Mouse (Mus musculus) limb, embryonic 11.5 days (tissue): ENCODE results near the gene Col6a6. TPM values are rescaled to one million over a fixed set of nuclear protein-coding genes. Genes with fewer than 3 reads are reported as not detected.

Experiments
- ATAC-seq: fragments of 200-750 bp; cut with Nextera tagmentation; 2 replicates; pipeline ENCODE4 v1.8.0; 2017; ENCODE audit warnings: low read depth; ENCODE audit not compliant: insufficient number of reproducible peaks, low FRiP score, low TSS enrichment
- DNase-seq: peaks from one replicate; pipeline ENCODE4 v3.0.0-alpha.2; 2015; ENCODE audit warnings: low spot score
- H3K27ac ChIP-seq: fragments of 300-500 bp; sonication (generic); replicated peaks from 2 replicates; pipeline ENCODE4 v1.5.1; 2014; ENCODE audit warnings: low read depth, mild to moderate bottlenecking, low read length
- H3K27me3 ChIP-seq: fragments of 300-500 bp; sonication (generic); 2 replicates; pipeline ENCODE4 v1.6.1; 2014; ENCODE audit warnings: mild to moderate bottlenecking, low read length, mixed read lengths; ENCODE audit not compliant: control insufficient read depth, insufficient read depth
- H3K36me3 ChIP-seq: fragments of 300-500 bp; sonication (generic); 2 replicates; pipeline ENCODE4 v1.6.1; 2014; ENCODE audit warnings: mild to moderate bottlenecking, low read length, moderate library complexity, mixed read lengths; ENCODE audit not compliant: control insufficient read depth, insufficient read depth
- H3K4me1 ChIP-seq: fragments of 300-500 bp; sonication (generic); 2 replicates; pipeline ENCODE4 v1.6.1; 2014; ENCODE audit warnings: low read length, mixed read lengths; ENCODE audit not compliant: control insufficient read depth, insufficient read depth
- H3K4me2 ChIP-seq: fragments of 300-500 bp; sonication (generic); 2 replicates; pipeline ENCODE4 v1.6.1; 2014; ENCODE audit warnings: low read depth, mild to moderate bottlenecking, moderate library complexity; ENCODE audit not compliant: severe bottlenecking
- H3K4me3 ChIP-seq: fragments of 300-500 bp; sonication (generic); 2 replicates; pipeline ENCODE4 v1.5.1; 2014; ENCODE audit warnings: low read depth, low read length
- H3K9ac ChIP-seq: fragments of 300-500 bp; sonication (generic); 2 replicates; pipeline ENCODE4 v1.6.1; 2014; ENCODE audit warnings: mild to moderate bottlenecking, low read length
- H3K9me3 ChIP-seq: fragments of 300-500 bp; sonication (generic); 2 replicates; pipeline ENCODE4 v1.6.1; 2016; ENCODE audit warnings: low read length; ENCODE audit not compliant: control insufficient read depth
- WGBS: fragments of 180-500 bp; shearing (Covaris S2); extraction: QIAGEN DNeasy Blood & Tissue Kit; methylation state at CpG from one replicate; pipeline ENCODE4 v1.1.7; 2014; 5-methylcytosine and 5-hydroxymethylcytosine counted together
- polyA plus RNA-seq: library from polyadenylated mRNA; unstranded; fragments of >200 nt; fragmentation: Nextera tagmentation; extraction: Ambion mirVana; gene quantifications from 2 replicates; pipeline ENCODE4 v1.2.1, GENCODE M21; 2014

The Col6a6 gene
- polyA plus RNA-seq, 1 experiment from 2014 or later: 0.23 TPM

GRCm38 (mm10) chr9:105719851-105720395 lies 108.0 kb downstream of the Col6a6 start:
- Histone ChIP-seq H3K4me3 (no peak overlapping the region), H3K9ac (no peak overlapping the region), H3K27ac (no peak overlapping the region), H3K4me2 (no peak overlapping the region), H3K9me3 (no peaks in the 10 kb centered on the region), H3K27me3 (no peaks in the 10 kb centered on the region), H3K4me1 (no peaks in the 10 kb centered on the region), H3K36me3 (no peaks in the 10 kb centered on the region)
- ATAC-seq: no peak
- DNase-seq: no peak
- 60% methylated on average over 5 of the region's 5 CpGs for WGBS

DNA sequence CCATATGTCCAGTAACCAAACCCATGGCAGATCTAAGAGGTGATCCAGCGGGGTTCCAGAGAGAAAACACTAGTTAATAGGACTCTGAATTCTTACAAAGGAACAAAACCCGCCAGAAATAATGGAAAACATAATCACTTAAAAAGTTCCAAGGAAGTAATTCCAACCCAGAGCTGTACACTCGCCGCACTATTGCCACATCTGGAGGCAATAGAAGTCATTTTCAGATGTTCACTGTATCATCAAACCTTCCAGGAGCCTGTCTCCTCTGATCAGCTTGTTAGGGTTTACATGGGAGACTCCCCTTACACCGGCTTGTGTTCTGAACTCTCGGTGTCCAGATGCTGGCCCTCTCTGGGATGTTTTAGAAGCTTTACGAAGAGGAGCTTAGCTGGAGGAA lies 108.6 kb downstream of the Col6a6 start:
- 25% methylated on average over 7 of the region's 7 CpGs for whole genome bisulfite sequencing
- DNase-seq (peak; percentile 25), ATAC-seq (no peak)
- H3K4me3 ChIP-seq: no peak overlapping the region
- H3K4me1 ChIP-seq: no peaks in the 10 kb centered on the region
- no peaks in the 10 kb centered on the region for H3K27me3 ChIP-seq
- no peaks in the 10 kb centered on the region for H3K36me3 ChIP-seq
- no peak overlapping the region for H3K4me2 ChIP-seq
- no peaks in the 10 kb centered on the region for H3K9me3 ChIP-seq
- no peak overlapping the region for H3K27ac ChIP-seq
- no peak overlapping the region for H3K9ac ChIP-seq

DNA sequence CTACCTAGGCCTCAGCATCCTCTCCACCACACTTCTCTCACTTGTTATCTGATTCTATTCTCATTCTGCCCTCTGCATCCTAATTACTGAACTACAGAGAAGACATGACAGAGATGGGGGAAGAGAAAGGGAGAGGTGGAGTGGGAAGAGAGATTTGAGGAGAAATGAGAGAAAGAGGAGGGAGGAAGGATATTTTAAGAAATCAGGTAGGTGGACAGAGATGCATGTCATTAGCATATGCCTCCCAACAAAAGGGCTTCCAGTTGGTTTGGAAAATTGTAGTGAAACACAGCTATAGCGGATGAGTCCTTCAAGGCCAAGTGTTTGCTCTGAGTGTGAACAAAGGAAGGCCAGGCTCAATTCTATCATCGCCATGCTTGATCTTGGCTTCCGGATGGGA lies 115.9 kb downstream of the Col6a6 start:
- no peaks in the 10 kb centered on the region for H3K27me3 ChIP-seq
- no peak overlapping the region for H3K4me3 ChIP-seq
- DNase-seq (no peak), ATAC-seq (no peak)
- 96% methylated on average over 3 of the region's 3 CpGs for WGBS
- H3K9me3 ChIP-seq: no peaks in the 10 kb centered on the region
- H3K4me2 ChIP-seq: no peak overlapping the region
- no peaks in the 10 kb centered on the region for H3K36me3 ChIP-seq
- no peak overlapping the region for H3K27ac ChIP-seq
- no peak overlapping the region for H3K9ac ChIP-seq
- no peaks in the 10 kb centered on the region for H3K4me1 ChIP-seq

GRCm38 (mm10) chr9:105705011-105705410 lies 122.9 kb downstream of the Col6a6 start:
- Histone ChIP-seq H3K36me3 (no peaks in the 10 kb centered on the region), H3K4me2 (no peak overlapping the region), H3K27me3 (no peaks in the 10 kb centered on the region), H3K4me3 (no peak overlapping the region), H3K27ac (no peak overlapping the region), H3K9me3 (no peaks in the 10 kb centered on the region), H3K9ac (no peak overlapping the region), H3K4me1 (no peaks in the 10 kb centered on the region)
- 96% methylated on average over 1 of the region's 1 CpGs for WGBS
- DNase-seq (no peak), ATAC-seq (no peak)

DNA sequence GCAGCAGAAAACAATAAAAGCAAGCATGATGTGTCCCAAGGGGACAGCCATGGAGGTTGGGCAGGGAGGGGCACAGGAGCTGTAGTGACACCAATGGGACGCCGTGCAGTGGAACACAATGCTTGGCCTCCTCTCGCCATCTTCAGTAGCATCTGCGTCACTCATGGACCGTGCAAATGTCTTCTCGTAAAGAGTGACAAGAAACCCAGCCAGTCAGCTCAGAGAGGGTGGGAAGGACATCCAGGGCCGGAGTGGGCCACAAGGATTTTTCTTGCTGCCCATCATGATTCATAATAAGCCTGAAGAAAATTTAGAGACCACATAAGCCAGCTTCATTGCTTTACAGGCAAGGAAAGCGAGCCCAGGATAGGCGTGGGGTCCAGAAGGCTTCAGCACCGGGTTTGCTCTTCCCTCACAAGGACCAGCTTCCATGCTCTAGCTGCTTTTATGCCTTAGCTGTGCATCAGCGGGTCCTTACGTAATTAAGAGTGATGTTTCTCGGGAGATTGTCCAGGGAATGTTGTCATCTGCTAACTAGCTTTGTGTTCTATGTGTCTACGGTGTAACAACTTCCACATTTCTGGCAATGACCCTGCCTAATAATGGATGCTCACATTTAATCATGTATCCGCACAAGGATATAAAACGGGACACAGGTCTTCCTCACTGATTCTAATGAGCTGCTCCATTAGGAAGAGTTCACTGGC lies 123.6 kb downstream of the Col6a6 start:
- no peak overlapping the region for H3K4me2 ChIP-seq
- no peak for DNase-seq
- H3K4me3 ChIP-seq: no peak overlapping the region

DNA sequence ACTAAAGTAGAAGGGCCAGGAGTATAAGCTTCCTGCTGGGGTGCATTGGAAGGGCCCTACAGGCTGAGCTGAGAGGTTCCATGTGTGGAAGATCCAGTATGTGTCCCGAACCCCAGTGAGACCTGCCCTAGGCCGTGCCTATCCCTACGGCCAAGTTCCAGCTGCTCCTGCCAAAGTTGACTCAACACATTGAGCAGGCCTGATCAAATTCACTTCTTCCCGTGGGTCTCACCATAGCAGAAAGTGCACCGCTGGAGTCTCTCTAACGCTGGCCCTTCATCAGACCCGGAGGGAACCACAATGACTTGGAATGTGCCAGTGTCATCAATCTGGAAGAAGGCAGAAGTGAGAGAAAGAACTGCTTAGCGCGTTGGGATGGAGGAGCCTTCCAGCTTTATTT lies 126.0 kb downstream of the Col6a6 start:
- WGBS: 88% methylated on average over 9 of the region's 9 CpGs
- H3K27ac ChIP-seq: no peak overlapping the region
- no peak for ATAC-seq

More for the DNA sequence above, 123.6 kb downstream of the Col6a6 start:
- no peaks in the 10 kb centered on the region for H3K27me3 ChIP-seq
- WGBS: 91% methylated on average over 16 of the region's 16 CpGs
- ATAC-seq: no peak
- H3K9me3 ChIP-seq: no peaks in the 10 kb centered on the region
- H3K4me1 ChIP-seq: no peaks in the 10 kb centered on the region
- no peak overlapping the region for H3K9ac ChIP-seq
- H3K27ac ChIP-seq: no peak overlapping the region
- no peaks in the 10 kb centered on the region for H3K36me3 ChIP-seq

DNA sequence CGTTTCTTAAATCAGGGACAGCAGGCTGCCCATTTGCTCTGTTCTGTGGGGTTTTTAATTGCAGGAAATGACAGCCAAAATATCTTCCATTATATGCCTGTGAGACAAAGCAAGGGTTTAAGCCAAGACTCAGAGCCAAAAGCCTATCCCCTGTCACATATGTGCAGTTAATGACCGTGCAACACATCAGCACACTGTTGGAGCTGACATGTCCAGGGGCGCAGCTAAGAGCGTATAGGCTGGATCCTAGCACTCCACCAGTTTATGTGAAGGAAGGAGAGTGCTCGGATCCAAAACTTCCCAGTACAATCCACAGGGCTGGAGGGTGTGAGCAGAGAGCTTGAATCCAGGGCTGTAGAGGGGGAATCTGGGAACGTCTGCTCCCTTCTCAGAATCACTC lies 127.3 kb downstream of the Col6a6 start:
- WGBS: 71% methylated on average over 6 of the region's 6 CpGs
- H3K9ac ChIP-seq: no peak overlapping the region
- no peak overlapping the region for H3K4me2 ChIP-seq
- H3K36me3 ChIP-seq: no peaks in the 10 kb centered on the region
- H3K27ac ChIP-seq: no peak overlapping the region
- H3K27me3 ChIP-seq: no peaks in the 10 kb centered on the region
- H3K4me1 ChIP-seq: no peaks in the 10 kb centered on the region
- no peak overlapping the region for H3K4me3 ChIP-seq
- H3K9me3 ChIP-seq: no peaks in the 10 kb centered on the region
- DNase-seq: no peak
- ATAC-seq: no peak

More for the DNA sequence above, 126.0 kb downstream of the Col6a6 start:
- DNase-seq: no peak
- no peak overlapping the region for H3K4me3 ChIP-seq
- H3K9ac ChIP-seq: no peak overlapping the region
- H3K4me2 ChIP-seq: no peak overlapping the region
- no peaks in the 10 kb centered on the region for H3K27me3 ChIP-seq
- H3K36me3 ChIP-seq: no peaks in the 10 kb centered on the region
- no peaks in the 10 kb centered on the region for H3K4me1 ChIP-seq
- no peaks in the 10 kb centered on the region for H3K9me3 ChIP-seq

GRCm38 (mm10) chr9:105697764-105698396 lies 130.1 kb downstream of the Col6a6 start:
- no peak overlapping the region for H3K27ac ChIP-seq
- H3K9ac ChIP-seq: no peak overlapping the region
- no peak overlapping the region for H3K4me3 ChIP-seq
- no peaks in the 10 kb centered on the region for H3K9me3 ChIP-seq
- H3K4me2 ChIP-seq: no peak overlapping the region
- 81% methylated on average over 9 of the region's 9 CpGs for WGBS
- H3K4me1 ChIP-seq: no peaks in the 10 kb centered on the region
- no peaks in the 10 kb centered on the region for H3K27me3 ChIP-seq
- DNase-seq: no peak
- ATAC-seq: no peak
- H3K36me3 ChIP-seq: no peaks in the 10 kb centered on the region
